In genomic region chr4:141999494-142000074, GRCm38 (mm10) we compare ENCODE assay signal across 17 mouse cellular contexts. TPM values are rescaled to one million over a fixed set of nuclear protein-coding genes. Genes with fewer than 3 reads are reported as not detected.
DNase-seq lines count a peak whose midpoint lies in the region; ATAC-seq lines count a peak whose summit lies in the region.
"Had no signal": no experiment of that assay in that cellular context is flagged by ENCODE, and none has a peak within 500 bp of the region (broad histone marks: within the 10 kb centered on the region; RNA-seq: fewer than 3 reads in every experiment).

No protein-coding gene starts in this region.

- H3K4me2 ChIP-seq in kidney, embryonic 15.5 days, result no peak overlapping the region
- peak overlapping the region; percentile 23; the same call in 1 of the 2 replicates for H3K4me2 ChIP-seq in liver, embryonic 15.5 days

- no peak overlapping the region for H3K4me3 ChIP-seq in kidney, embryonic 15.5 days (replicated peaks)
- H3K4me3 ChIP-seq in liver, embryonic 15.5 days (replicated peaks), result no peak overlapping the region
- H3K4me3 ChIP-seq: embryonic facial prominence, embryonic 13.5 days; limb, embryonic 10.5 days had no signal

- 49% methylated on average over 7 of the region's 7 CpGs for WGBS in kidney, embryonic 15.5 days
- WGBS in liver, embryonic 15.5 days (ENCODE audit: insufficient replicate concordance), result 23% methylated on average over 7 of the region's 7 CpGs

- 0 out of 2 replicates have a peak, but pooled peaks have one; percentile 27 for ATAC-seq in kidney, embryonic 15.5 days (replicated peaks; ENCODE audit: low FRiP score)
- peak; percentile 38; the same call in 1 of the 2 replicates for ATAC-seq in liver, embryonic 15.5 days (ENCODE audit: insufficient read depth)
- ATAC-seq: forebrain, embryonic 14.5 days; Patski had no signal

- H3K27ac ChIP-seq in kidney, embryonic 15.5 days, result peak overlapping the region; percentile 85
- peak overlapping the region; percentile 64 for H3K27ac ChIP-seq in liver, embryonic 15.5 days (replicated peaks)
- H3K27ac ChIP-seq: embryonic facial prominence, embryonic 13.5 days; limb, embryonic 10.5 days had no signal

- no peak overlapping the region for H3K9ac ChIP-seq in kidney, embryonic 15.5 days
- no peak overlapping the region for H3K9ac ChIP-seq in liver, embryonic 15.5 days
- H3K9ac ChIP-seq: embryonic facial prominence, embryonic 13.5 days had no signal

- intact Hi-C loops in left cerebral cortex, postnatal 14 days (cut with DNase I), result no loop called here

- DNase-seq in urinary bladder, postnatal 14 days (ENCODE audit: low spot score), result peak; percentile 41
- DNase-seq in urinary bladder, adult 2 months (ENCODE audit: low spot score), result no peak
- DNase-seq in spleen, postnatal 10 days (ENCODE audit: low spot score in 2 of 2), result no peak
- no peak for DNase-seq in cerebellum, postnatal 14 days
- DNase-seq in left cerebral cortex, postnatal 14 days (ENCODE audit: low spot score in 2 of 2), result no peak
- no peak for DNase-seq in heart, adult 9 months (ENCODE audit: low spot score in 2 of 2)
- DNase-seq: adrenal gland, adult 2 months; cerebellum, postnatal 10 days; heart, postnatal 10 days; thymus, postnatal 25 days had no signal

- no peaks in the 10 kb centered on the region for H3K36me3 ChIP-seq in kidney, embryonic 15.5 days
- H3K36me3 ChIP-seq in liver, embryonic 15.5 days (replicated peaks), result no peaks in the 10 kb centered on the region
- H3K36me3 ChIP-seq: embryonic facial prominence, embryonic 13.5 days; limb, embryonic 10.5 days had no signal

- no peaks in the 10 kb centered on the region for H3K27me3 ChIP-seq in kidney, embryonic 15.5 days
- H3K27me3 ChIP-seq in liver, embryonic 15.5 days, result no peaks in the 10 kb centered on the region
- H3K27me3 ChIP-seq: embryonic facial prominence, embryonic 13.5 days; Patski had no signal

- no peaks in the 10 kb centered on the region for H3K9me3 ChIP-seq in kidney, embryonic 15.5 days (replicated peaks)
- H3K9me3 ChIP-seq in liver, embryonic 15.5 days (replicated peaks), result no peaks in the 10 kb centered on the region
- H3K9me3 ChIP-seq: embryonic facial prominence, embryonic 13.5 days; limb, embryonic 10.5 days had no signal

- peaks cover 17% of the 10 kb centered on the region for H3K4me1 ChIP-seq in kidney, embryonic 15.5 days
- H3K4me1 ChIP-seq in liver, embryonic 15.5 days (replicated peaks), result peaks cover 13% of the 10 kb centered on the region

RNA-seq across cellular contexts. Expression of gene Fhad1, which starts 15.3 kb away (rescaled TPM):
- polyA plus RNA-seq in urinary bladder, adult 2 months (2012; rRNA removed), result 0.95 and 1.3 TPM in 2 replicates
- 0.87 and 1.4 TPM in 2 replicates for polyA plus RNA-seq in kidney, embryonic 15.5 days (2015; fragmentation: Nextera tagmentation; extraction: Ambion mirVana)
- polyA plus RNA-seq in liver, embryonic 15.5 days (2015; fragmentation: Nextera tagmentation; extraction: Ambion mirVana), result 0.24 TPM in 1 of 2 replicates, not detected in the other
- total RNA-seq in left cerebral cortex, postnatal 14 days (2021), result 1 to 10 TPM; 2.7 to 2.9 TPM
- total RNA-seq: megakaryocyte, adult 5-6 weeks had no signal
